Mouse (Mus musculus) forebrain, embryonic 12.5 days (tissue): Measurements from ENCODE around the gene Macc1. TPM values are rescaled to one million over a fixed set of nuclear protein-coding genes. Genes with fewer than 3 reads are reported as not detected.
A peak's percentile ranks its signal among the peaks of the same experiment; 100 is the strongest.

Experiments used
- ATAC-seq: fragments of 200-750 bp; cut with Nextera tagmentation; 2 replicates; pipeline ENCODE4 v1.8.0; 2017; ENCODE audit warnings: moderate TSS enrichment; ENCODE audit not compliant: low FRiP score
- H3K27ac ChIP-seq: fragments of 300-500 bp; sonication (generic); 2 replicates; pipeline ENCODE4 v1.5.1; 2016; ENCODE audit warnings: mild to moderate bottlenecking
- H3K27me3 ChIP-seq: fragments of 300-500 bp; sonication (generic); 2 replicates; pipeline ENCODE4 v1.6.1; 2016; ENCODE audit warnings: mild to moderate bottlenecking
- H3K36me3 ChIP-seq: fragments of 300-500 bp; sonication (generic); replicated peaks from 2 replicates; pipeline ENCODE4 v1.6.1; 2016; ENCODE audit warnings: mild to moderate bottlenecking
- H3K4me1 ChIP-seq: fragments of 300-500 bp; sonication (generic); 2 replicates; pipeline ENCODE4 v1.6.1; 2016
- H3K4me2 ChIP-seq: fragments of 300-500 bp; sonication (generic); 2 replicates; pipeline ENCODE4 v1.6.1; 2016; ENCODE audit warnings: mild to moderate bottlenecking, moderate library complexity
- H3K4me3 ChIP-seq: fragments of 300-500 bp; sonication (generic); replicated peaks from 2 replicates; pipeline ENCODE4 v1.5.1; 2016; ENCODE audit warnings: mild to moderate bottlenecking
- H3K9ac ChIP-seq: fragments of 300-500 bp; sonication (generic); 2 replicates; pipeline ENCODE4 v1.6.1; 2016; ENCODE audit warnings: mild to moderate bottlenecking
- H3K9me3 ChIP-seq: fragments of 300-500 bp; sonication (generic); 2 replicates; pipeline ENCODE4 v1.6.1; 2016
- WGBS: fragments of 180-500 bp; shearing (Covaris S2); methylation state at CpG from one replicate; pipeline ENCODE4 v1.1.7; 2016; 5-methylcytosine and 5-hydroxymethylcytosine counted together
- polyA plus RNA-seq: library from polyadenylated mRNA; unstranded; fragments of >200 nt; fragmentation: Nextera tagmentation; extraction: Ambion mirVana; gene quantifications from 2 replicates; pipeline ENCODE4 v1.2.1, GENCODE M21; 2016

Gene Macc1
- polyA plus RNA-seq, 1 experiment from 2014 or later = 0.19 TPM

GRCm38 (mm10) chr12:119451232-119451631, 137.2 kb downstream of the Macc1 start:
- H3K4me1 ChIP-seq = no peaks in the 10 kb centered on the region
- H3K27ac ChIP-seq = no peak overlapping the region
- H3K9ac ChIP-seq = no peak overlapping the region
- no peaks in the 10 kb centered on the region for H3K9me3 ChIP-seq
- no peak overlapping the region for H3K4me2 ChIP-seq
- WGBS = 77% methylated on average over 3 of the region's 3 CpGs
- no peaks in the 10 kb centered on the region for H3K27me3 ChIP-seq
- H3K36me3 ChIP-seq = no peaks in the 10 kb centered on the region
- no peak overlapping the region for H3K4me3 ChIP-seq
- no peak for ATAC-seq

- H3K9me3 ChIP-seq = no peaks in the 10 kb centered on the region
- H3K4me1 ChIP-seq = no peaks in the 10 kb centered on the region
- no peak overlapping the region for H3K4me2 ChIP-seq
- no peak for ATAC-seq
- no peak overlapping the region for H3K27ac ChIP-seq
- H3K4me3 ChIP-seq = no peak overlapping the region
- no peak overlapping the region for H3K9ac ChIP-seq
- no peaks in the 10 kb centered on the region for H3K36me3 ChIP-seq
- no peaks in the 10 kb centered on the region for H3K27me3 ChIP-seq
- 18% methylated on average over 1 of the region's 1 CpGs for WGBS
These were observed 140.0 kb downstream of the Macc1 start for GRCm38 (mm10) chr12:119454076-119454475.

GRCm38 (mm10) chr12:119464040-119464939, 150.2 kb downstream of the Macc1 start:
- no peak overlapping the region for H3K4me3 ChIP-seq
- no peak overlapping the region for H3K4me2 ChIP-seq
- H3K36me3 ChIP-seq = no peaks in the 10 kb centered on the region
- H3K9ac ChIP-seq = no peak overlapping the region
- peak; percentile 94 for ATAC-seq
- H3K4me1 ChIP-seq = no peaks in the 10 kb centered on the region
- 39% methylated on average over 2 of the region's 2 CpGs for WGBS
- no peak overlapping the region for H3K27ac ChIP-seq
- no peaks in the 10 kb centered on the region for H3K9me3 ChIP-seq
- H3K27me3 ChIP-seq = no peaks in the 10 kb centered on the region

- Histone ChIP-seq H3K9ac (no peak overlapping the region), H3K27me3 (no peaks in the 10 kb centered on the region), H3K4me3 (no peak overlapping the region), H3K27ac (no peak overlapping the region), H3K4me2 (no peak overlapping the region), H3K36me3 (no peaks in the 10 kb centered on the region), H3K4me1 (no peaks in the 10 kb centered on the region), H3K9me3 (no peaks in the 10 kb centered on the region)
- peak; percentile 65 for ATAC-seq
- WGBS = 59% methylated on average over 1 of the region's 1 CpGs
These were observed 150.8 kb downstream of the Macc1 start for GRCm38 (mm10) chr12:119464940-119465245.

GRCm38 (mm10) chr12:119467656-119468055, 153.6 kb downstream of the Macc1 start:
- WGBS = 25% methylated on average over 1 of the region's 1 CpGs
- Histone ChIP-seq H3K27me3 (no peaks in the 10 kb centered on the region), H3K27ac (no peak overlapping the region), H3K4me2 (no peak overlapping the region), H3K4me1 (no peaks in the 10 kb centered on the region), H3K9ac (no peak overlapping the region), H3K36me3 (no peaks in the 10 kb centered on the region), H3K9me3 (no peaks in the 10 kb centered on the region), H3K4me3 (no peak overlapping the region)
- no peak for ATAC-seq

- no peaks in the 10 kb centered on the region for H3K4me1 ChIP-seq
- H3K27me3 ChIP-seq = no peaks in the 10 kb centered on the region
- no peak overlapping the region for H3K9ac ChIP-seq
- no peak overlapping the region for H3K27ac ChIP-seq
- H3K9me3 ChIP-seq = no peaks in the 10 kb centered on the region
- no peak overlapping the region for H3K4me3 ChIP-seq
- H3K4me2 ChIP-seq = no peak overlapping the region
- peak; percentile 60; the same call in 1 of the 2 replicates for ATAC-seq
- no peaks in the 10 kb centered on the region for H3K36me3 ChIP-seq
These were observed 156.2 kb downstream of the Macc1 start for GRCm38 (mm10) chr12:119470260-119470659.

- Histone ChIP-seq H3K4me1 (no peaks in the 10 kb centered on the region), H3K27ac (no peak overlapping the region), H3K27me3 (no peaks in the 10 kb centered on the region), H3K36me3 (no peaks in the 10 kb centered on the region), H3K9ac (no peak overlapping the region), H3K4me2 (no peak overlapping the region), H3K9me3 (no peaks in the 10 kb centered on the region), H3K4me3 (no peak overlapping the region)
- 80% methylated on average over 2 of the region's 2 CpGs for WGBS
- no peak for ATAC-seq
These were observed 169.2 kb downstream of the Macc1 start for GRCm38 (mm10) chr12:119483296-119483695.

GRCm38 (mm10) chr12:119483922-119484631, 170.0 kb downstream of the Macc1 start:
- H3K4me3 ChIP-seq = no peak overlapping the region
- no peak overlapping the region for H3K9ac ChIP-seq
- no peaks in the 10 kb centered on the region for H3K4me1 ChIP-seq
- no peak for ATAC-seq
- H3K4me2 ChIP-seq = no peak overlapping the region
- WGBS = 95% methylated on average over 5 of the region's 5 CpGs
- no peak overlapping the region for H3K27ac ChIP-seq
- no peaks in the 10 kb centered on the region for H3K27me3 ChIP-seq
- no peaks in the 10 kb centered on the region for H3K36me3 ChIP-seq
- H3K9me3 ChIP-seq = no peaks in the 10 kb centered on the region

GRCm38 (mm10) chr12:119511145-119511544, 197.1 kb downstream of the Macc1 start:
- Histone ChIP-seq H3K9me3 (no peaks in the 10 kb centered on the region), H3K9ac (no peak overlapping the region), H3K4me1 (no peaks in the 10 kb centered on the region), H3K4me2 (no peak overlapping the region), H3K27ac (no peak overlapping the region), H3K4me3 (no peak overlapping the region), H3K27me3 (no peaks in the 10 kb centered on the region), H3K36me3 (no peaks in the 10 kb centered on the region)
- no peak for ATAC-seq

Other genes with a start within 250 kb of the Macc1 start
- gene Itgb8, start 75.5 kb upstream of the Macc1 start, polyA plus RNA-seq = 22.1 and 23.2 TPM in 2 replicates